Mouse (Mus musculus) heart, adult 2 months (tissue): Measurements from ENCODE around the gene Tmem267. TPM values are rescaled to one million over a fixed set of nuclear protein-coding genes. Genes with fewer than 3 reads are reported as not detected.

Experiments used
- DNase-seq, 2 experiments: peaks; one replicate each; pipeline ENCODE4 v3.0.0; 2021
- H3K27ac ChIP-seq: fragments of 200-600 bp; 2 replicates; pipeline ENCODE4 v1.8.1; 2022
- H3K27me3 ChIP-seq: fragments of 200-500 bp; 2 replicates; pipeline ENCODE4 v1.6.1; 2012; ENCODE audit warnings: mild to moderate bottlenecking, low read length, inconsistent platforms, mixed read lengths; ENCODE audit not compliant: control insufficient read depth, insufficient read depth
- H3K36me3 ChIP-seq: fragments of 200-500 bp; 2 replicates; pipeline ENCODE4 v1.6.1; 2012; ENCODE audit warnings: low read length, inconsistent platforms; ENCODE audit not compliant: control insufficient read depth, insufficient read depth
- H3K4me1 ChIP-seq: fragments of 200-500 bp; 2 replicates; pipeline ENCODE4 v1.6.1; 2011; ENCODE audit warnings: low read length; ENCODE audit not compliant: control insufficient read depth, insufficient read depth
- H3K4me3 ChIP-seq: fragments of 200-600 bp; 2 replicates; pipeline ENCODE4 v1.8.1; 2022
- H3K79me2 ChIP-seq: fragments of 200-500 bp; replicated peaks from 2 replicates; pipeline ENCODE4 v1.6.1; 2012; ENCODE audit warnings: mild to moderate bottlenecking, inconsistent platforms, low read length, moderate library complexity, mixed read lengths; ENCODE audit not compliant: control insufficient read depth, insufficient read depth
- H3K9ac ChIP-seq: fragments of 200-500 bp; 2 replicates; pipeline ENCODE4 v1.6.1; 2012; ENCODE audit warnings: low read depth, mild to moderate bottlenecking, control low read depth, inconsistent platforms, low read length, mixed read lengths
- CTCF ChIP-seq: fragments of 200-600 bp; IDR thresholded peaks from 2 replicates; pipeline ENCODE4 v1.8.1; 2022; ENCODE audit warnings: antibody characterized with exemption, mild to moderate bottlenecking, moderate library complexity
- EP300 ChIP-seq: fragments of 200-500 bp; IDR thresholded peaks from 2 replicates; pipeline ENCODE4 v1.6.1; 2011; ENCODE audit warnings: low read depth, low read length, control low read depth; ENCODE audit not compliant: insufficient read depth
- POLR2A ChIP-seq: fragments of 200-500 bp; IDR thresholded peaks from 2 replicates; pipeline ENCODE4 v1.6.1; 2011; ENCODE audit warnings: mild to moderate bottlenecking, low read depth, low read length, control low read depth; ENCODE audit not compliant: insufficient read depth
- WGBS: fragments of 180-500 bp; shearing (Covaris S2); methylation state at CpG from one replicate; pipeline ENCODE4 v1.1.7; 2018; 5-methylcytosine and 5-hydroxymethylcytosine counted together
- intact Hi-C: fragments of 180-260 bp; cut with DNase I; formaldehyde crosslinking; loops from one replicate; pipeline ENCODE4 v1.15.1; 2025
- long read RNA-seq: library from polyadenylated mRNA; stranded (forward); transcript quantifications from one replicate; pipeline ENCODE4 v2.0.0, GENCODE M21; 2021
- polyA plus RNA-seq: library from polyadenylated mRNA; depleted of rRNA; stranded (reverse); fragments of >200 nt; gene quantifications from 2 replicates; pipeline ENCODE4 v1.2.3, GENCODE M21; 2012; rRNA removed
- total RNA-seq, 2 experiments: library from RNA; stranded (reverse); gene quantifications; 2 replicates each; pipeline ENCODE4 v1.2.3; 2021

Gene Tmem267
- total RNA-seq (10 to 100 TPM in 1 of 2 experiments, 1 to 10 TPM in 1; 9.7 to 10.8 TPM), polyA plus RNA-seq (12.9 and 27.8 TPM in 2 replicates)
- long read RNA-seq, partial matches to known transcripts = 0 of 2 reads
- long read RNA-seq, other reads (novel, unspliced or antisense) = 2 of 2 reads

GRCm38 (mm10) chr13:119487880-119488580 lies at the start of gene Tmem267, which contains the start of gene 3110070M22Rik:
Tmem267 (plus strand) TSS chr13:119488039.
3110070M22Rik (minus strand) TSS chr13:119488383.
- H3K79me2 ChIP-seq = no peaks in the 10 kb centered on the region
- no peak within 1 kb of the TSS; the same call in 1 of the 2 replicates for H3K4me3 ChIP-seq
- H3K4me1 ChIP-seq = no peaks in the 10 kb centered on the region
- DNase-seq = peak; percentile 90 to 93
- H3K9ac ChIP-seq = peak within 1 kb of the TSS; percentile 84
- no peaks in the 10 kb centered on the region for H3K27me3 ChIP-seq
- peak within 1 kb of the TSS; percentile 85 for H3K27ac ChIP-seq
- WGBS = 68% methylated on average over 87 of the region's 87 CpGs
- intact Hi-C loops = no loop called here
- H3K36me3 ChIP-seq = no peaks in the 10 kb centered on the region
- TF ChIP-seq CTCF (peak; percentile 63), EP300 (no peak), POLR2A (no peak)

GRCm38 (mm10) chr13:119442244-119442643 lies 45.6 kb upstream of the Tmem267 start:
- intact Hi-C loops = no loop called here
- DNase-seq = no peak
- H3K4me3 ChIP-seq = no peak overlapping the region
- H3K9ac ChIP-seq = no peak overlapping the region
- no peaks in the 10 kb centered on the region for H3K4me1 ChIP-seq
- H3K27me3 ChIP-seq = no peaks in the 10 kb centered on the region
- H3K27ac ChIP-seq = no peak overlapping the region
- peaks cover 6% of the 10 kb centered on the region for H3K36me3 ChIP-seq
- no peak for TF ChIP-seq EP300
- TF ChIP-seq POLR2A = no peak
- no peak for TF ChIP-seq CTCF
- H3K79me2 ChIP-seq = no peaks in the 10 kb centered on the region
- WGBS = 62% methylated on average over 1 of the region's 1 CpGs

GRCm38 (mm10) chr13:119453563-119453962 lies 34.3 kb upstream of the Tmem267 start:
- TF ChIP-seq EP300 (no peak), POLR2A (no peak), CTCF (no peak)
- intact Hi-C loops = no loop called here
- no peaks in the 10 kb centered on the region for H3K27me3 ChIP-seq

GRCm38 (mm10) chr13:119455082-119455481 lies 32.8 kb upstream of the Tmem267 start:
- TF ChIP-seq EP300 (no peak), POLR2A (no peak), CTCF (no peak)
- Histone ChIP-seq H3K36me3 (peaks cover 22% of the 10 kb centered on the region), H3K27me3 (no peaks in the 10 kb centered on the region), H3K27ac (no peak overlapping the region), H3K4me3 (no peak overlapping the region), H3K79me2 (no peaks in the 10 kb centered on the region), H3K4me1 (no peaks in the 10 kb centered on the region), H3K9ac (no peak overlapping the region)
- no peak for DNase-seq
- intact Hi-C loops = no loop called here

More at GRCm38 (mm10) chr13:119453563-119453962, 34.3 kb upstream of the Tmem267 start:
- H3K27ac ChIP-seq = no peak overlapping the region
- no peak for DNase-seq
- no peaks in the 10 kb centered on the region for H3K79me2 ChIP-seq
- H3K36me3 ChIP-seq = peaks cover 22% of the 10 kb centered on the region
- WGBS = 94% methylated on average over 4 of the region's 4 CpGs
- H3K4me3 ChIP-seq = no peak overlapping the region
- H3K9ac ChIP-seq = no peak overlapping the region
- no peaks in the 10 kb centered on the region for H3K4me1 ChIP-seq

GRCm38 (mm10) chr13:119456342-119456741 lies 31.5 kb upstream of the Tmem267 start:
- H3K4me3 ChIP-seq = no peak overlapping the region
- 68% methylated on average over 7 of the region's 7 CpGs for WGBS
- intact Hi-C loops = no loop called here
- peaks cover 16% of the 10 kb centered on the region for H3K36me3 ChIP-seq
- TF ChIP-seq CTCF (no peak), EP300 (no peak), POLR2A (no peak)
- no peak overlapping the region for H3K9ac ChIP-seq
- H3K79me2 ChIP-seq = no peaks in the 10 kb centered on the region
- no peak overlapping the region for H3K27ac ChIP-seq
- no peaks in the 10 kb centered on the region for H3K27me3 ChIP-seq
- DNase-seq = no peak
- no peaks in the 10 kb centered on the region for H3K4me1 ChIP-seq
